Mouse (Mus musculus) kidney, adult 2 months (tissue): ENCODE measurements around the gene Npw. TPM values are rescaled to one million over a fixed set of nuclear protein-coding genes. Genes with fewer than 3 reads are reported as not detected.

Source experiments
- DNase-seq: peaks from one replicate; pipeline ENCODE4 v3.0.0; 2021
- H3K27ac ChIP-seq: fragments of 200-500 bp; 2 replicates; pipeline ENCODE4 v1.5.1; 2012; ENCODE audit warnings: low read depth, low read length, control low read depth, inconsistent platforms; ENCODE audit not compliant: insufficient read depth
- H3K27me3 ChIP-seq: fragments of 200-500 bp; replicated peaks from 2 replicates; pipeline ENCODE4 v1.6.1; 2012; ENCODE audit warnings: mild to moderate bottlenecking, moderate library complexity, low read length, inconsistent platforms; ENCODE audit not compliant: control insufficient read depth, insufficient read depth
- H3K36me3 ChIP-seq: fragments of 200-500 bp; 2 replicates; pipeline ENCODE4 v1.6.1; 2012; ENCODE audit warnings: mild to moderate bottlenecking, moderate library complexity, low read length, inconsistent platforms; ENCODE audit not compliant: control insufficient read depth, insufficient read depth
- H3K4me1 ChIP-seq: fragments of 200-500 bp; 2 replicates; pipeline ENCODE4 v1.6.1; 2011; ENCODE audit warnings: low read length; ENCODE audit not compliant: control insufficient read depth, insufficient read depth
- H3K4me3 ChIP-seq: fragments of 200-500 bp; 2 replicates; pipeline ENCODE4 v1.5.1; 2011; ENCODE audit warnings: mild to moderate bottlenecking, low read depth, low read length, control low read depth; ENCODE audit not compliant: insufficient read depth
- CTCF ChIP-seq: fragments of 200-500 bp; conservative IDR thresholded peaks from 2 replicates; pipeline ENCODE4 v1.5.1; 2011; ENCODE audit warnings: low read depth, mild to moderate bottlenecking, control low read depth, low read length, moderate library complexity, mixed read lengths; ENCODE audit not compliant: insufficient read depth, insufficient read length
- POLR2A ChIP-seq: fragments of 200-500 bp; IDR thresholded peaks from one replicate; pipeline ENCODE4 v1.6.1; 2011; ENCODE audit warnings: low read depth, low read length, control low read depth
- WGBS: fragments of 180-500 bp; shearing (Covaris S2); methylation state at CpG from one replicate; pipeline ENCODE4 v1.1.7; 2018; 5-methylcytosine and 5-hydroxymethylcytosine counted together
- polyA plus RNA-seq: library from polyadenylated mRNA; depleted of rRNA; stranded (reverse); fragments of >200 nt; gene quantifications from 2 replicates; pipeline ENCODE4 v1.2.3, GENCODE M21; 2012

The Npw gene
- polyA plus RNA-seq, 1 experiment, result not detected

DNA sequence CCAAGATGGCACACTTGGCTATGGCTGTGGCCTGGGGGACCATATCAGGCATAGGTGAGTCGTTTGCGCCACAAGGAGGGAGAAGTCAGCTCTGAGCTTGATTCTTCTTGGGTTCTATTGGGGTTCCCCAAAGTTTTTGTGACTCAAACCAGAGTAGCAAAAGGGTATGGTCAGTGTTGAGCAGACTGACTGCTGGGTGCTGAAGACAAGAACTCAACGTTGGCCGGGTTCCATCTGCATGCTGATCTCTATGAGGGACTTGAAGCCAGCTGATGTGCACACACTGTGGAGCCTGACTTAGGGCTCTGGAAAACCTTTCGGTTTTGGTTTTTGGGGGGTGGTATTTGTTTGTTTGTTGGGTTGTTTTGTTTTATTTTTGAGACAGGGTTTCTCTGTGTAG, 22.6 kb downstream of the Npw start:
- no peaks in the 10 kb centered on the region for H3K36me3 ChIP-seq
- WGBS, result 86% methylated on average over 5 of the region's 5 CpGs
- peaks cover 17% of the 10 kb centered on the region; the same call in 1 of the 2 replicates for H3K4me1 ChIP-seq
- no peak for DNase-seq
- no peak overlapping the region for H3K4me3 ChIP-seq
- peak overlapping the region; percentile 20 for H3K27ac ChIP-seq
- H3K27me3 ChIP-seq, result no peaks in the 10 kb centered on the region
- TF ChIP-seq CTCF (no peak), POLR2A (no peak)

DNA sequence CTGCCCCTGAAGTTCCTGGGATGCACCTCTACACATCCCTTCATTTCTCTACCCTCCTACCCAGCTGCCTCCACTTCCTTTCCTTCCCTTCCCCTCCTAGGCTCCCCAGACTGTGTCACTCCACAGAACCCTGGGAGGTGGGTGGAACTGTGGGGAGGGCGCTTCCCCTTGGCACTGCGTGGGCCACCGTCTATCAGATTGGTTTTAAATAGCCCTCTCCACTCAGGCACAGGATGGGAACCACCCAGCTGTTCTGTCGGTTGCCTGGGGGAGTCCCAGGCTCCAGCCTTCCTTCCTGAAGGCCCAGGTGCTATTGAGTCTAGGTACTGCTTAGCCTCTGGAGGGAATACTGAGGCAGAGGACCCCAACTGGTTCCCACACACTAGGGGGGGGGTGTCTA, 23.2 kb downstream of the Npw start:
- peak; percentile 76 for DNase-seq
- H3K27ac ChIP-seq, result peak overlapping the region; percentile 34
- peaks cover 15% of the 10 kb centered on the region; the same call in 1 of the 2 replicates for H3K4me1 ChIP-seq
- TF ChIP-seq POLR2A, result no peak
- TF ChIP-seq CTCF, result no peak
- no peaks in the 10 kb centered on the region for H3K36me3 ChIP-seq
- H3K27me3 ChIP-seq, result no peaks in the 10 kb centered on the region
- H3K4me3 ChIP-seq, result no peak overlapping the region
- 55% methylated on average over 4 of the region's 4 CpGs for WGBS

DNA sequence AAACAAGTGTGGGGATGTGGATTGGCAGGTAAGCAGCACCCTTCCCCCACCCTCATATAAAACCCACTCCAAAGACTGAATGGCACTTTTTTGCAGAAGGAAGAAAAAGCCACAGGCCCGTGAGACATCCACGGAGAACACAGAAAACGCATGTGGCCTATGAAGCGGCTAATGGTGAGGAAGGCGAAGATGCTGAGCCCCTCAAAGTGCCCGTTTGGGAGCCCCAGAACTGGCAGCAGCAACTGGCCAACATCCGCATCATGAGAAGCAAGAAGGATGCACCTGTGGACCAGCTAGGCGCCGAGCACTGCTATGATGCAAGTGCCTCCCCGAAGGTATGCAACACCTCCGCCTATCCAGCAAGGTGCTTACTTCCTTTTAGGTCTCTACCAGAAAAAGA, 24.4 kb downstream of the Npw start:
- Histone ChIP-seq H3K4me1 (peaks cover 15% of the 10 kb centered on the region; the same call in 1 of the 2 replicates), H3K36me3 (no peaks in the 10 kb centered on the region), H3K4me3 (no peak overlapping the region), H3K27me3 (no peaks in the 10 kb centered on the region), H3K27ac (peak overlapping the region; percentile 88)
- 95% methylated on average over 11 of the region's 11 CpGs for WGBS
- DNase-seq, result no peak
- TF ChIP-seq CTCF (no peak), POLR2A (no peak)

DNA sequence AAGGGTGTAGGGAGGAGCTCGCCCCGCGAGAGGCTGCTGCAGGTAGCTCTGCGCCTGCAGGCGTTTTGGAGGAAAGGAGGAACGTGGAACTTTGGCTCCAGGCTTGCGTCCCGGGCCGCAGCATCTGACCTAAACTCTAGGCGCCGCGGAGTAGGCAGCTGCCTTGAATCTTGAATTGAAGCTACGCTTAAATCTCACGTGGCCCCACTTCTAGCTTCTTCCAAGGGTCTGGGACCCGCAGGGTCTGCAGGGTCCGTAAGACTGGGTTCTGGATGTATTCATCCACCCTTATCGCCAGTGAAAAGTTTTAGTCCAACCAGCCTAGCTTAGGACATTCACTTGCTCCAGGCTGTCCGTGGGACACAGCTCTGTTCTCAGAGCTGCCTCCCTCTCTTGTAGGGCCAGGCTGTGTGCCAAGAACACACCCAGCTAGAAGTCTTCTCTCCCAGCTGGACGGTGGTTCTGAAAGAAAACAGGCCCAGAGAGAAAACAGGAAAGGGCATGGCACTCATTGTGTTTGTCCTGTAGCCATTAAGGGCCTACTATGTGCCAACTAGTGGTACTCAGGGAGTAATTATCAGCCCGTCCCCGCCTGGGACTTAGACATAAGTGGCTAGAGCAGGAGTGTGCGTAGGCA, 25.3 kb downstream of the Npw start:
- peaks cover 15% of the 10 kb centered on the region; the same call in 1 of the 2 replicates for H3K4me1 ChIP-seq
- no peak for TF ChIP-seq POLR2A
- WGBS, result 5% methylated on average over 22 of the region's 22 CpGs
- DNase-seq, result peak; percentile 79
- H3K36me3 ChIP-seq, result no peaks in the 10 kb centered on the region
- no peaks in the 10 kb centered on the region for H3K27me3 ChIP-seq
- peak overlapping the region; percentile 88 for H3K27ac ChIP-seq
- peak overlapping the region; percentile 92 for H3K4me3 ChIP-seq

DNA sequence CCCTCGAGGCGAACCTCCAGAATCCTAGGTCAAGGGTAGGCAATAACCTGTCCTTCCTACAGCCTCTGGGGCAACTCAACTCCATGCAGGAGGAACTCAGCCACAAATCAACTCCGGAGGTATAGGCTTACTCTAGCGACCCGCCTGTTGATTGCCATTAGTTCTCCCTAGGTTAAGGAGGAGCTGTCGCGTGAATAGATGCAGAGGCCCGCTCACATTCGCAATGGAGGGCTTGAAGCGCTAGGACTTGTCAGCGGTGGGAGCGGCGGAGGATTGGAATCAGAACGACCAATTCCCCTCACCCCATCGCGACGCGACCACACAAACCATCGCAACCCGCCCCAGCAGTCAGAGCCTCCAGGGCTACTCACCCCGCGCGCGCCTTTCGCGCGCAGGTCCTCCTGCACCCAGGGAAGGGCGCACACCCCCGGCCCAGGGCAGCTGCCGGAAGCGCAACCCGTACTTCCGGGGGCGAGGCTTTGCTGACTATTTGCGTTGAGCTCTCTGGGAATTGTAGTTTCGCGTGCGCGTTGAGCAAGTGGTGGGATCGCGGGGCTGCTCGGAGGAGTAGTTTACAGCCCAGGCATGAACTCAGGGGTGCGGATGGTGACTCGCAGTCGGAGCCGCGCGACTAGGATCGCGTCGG, 26.0 kb downstream of the Npw start, which contains the start of the genes Tsc2 and Nthl1:
Gene Tsc2 (minus strand): TSS at position 464 of the 646 bp plus-strand sequence.
Gene Nthl1 (plus strand): TSS at position 514 of the 646 bp plus-strand sequence.
- under 1% methylated on average over 51 of the region's 51 CpGs for WGBS
- Histone ChIP-seq H3K4me1 (peaks cover 15% of the 10 kb centered on the region; the same call in 1 of the 2 replicates), H3K36me3 (no peaks in the 10 kb centered on the region), H3K27ac (peak within 1 kb of the TSS; percentile 88), H3K4me3 (peak within 1 kb of the TSS; percentile 92), H3K27me3 (no peaks in the 10 kb centered on the region)
- TF ChIP-seq POLR2A (peak; percentile 75), CTCF (no peak)
- DNase-seq, result peak; percentile 88

DNA sequence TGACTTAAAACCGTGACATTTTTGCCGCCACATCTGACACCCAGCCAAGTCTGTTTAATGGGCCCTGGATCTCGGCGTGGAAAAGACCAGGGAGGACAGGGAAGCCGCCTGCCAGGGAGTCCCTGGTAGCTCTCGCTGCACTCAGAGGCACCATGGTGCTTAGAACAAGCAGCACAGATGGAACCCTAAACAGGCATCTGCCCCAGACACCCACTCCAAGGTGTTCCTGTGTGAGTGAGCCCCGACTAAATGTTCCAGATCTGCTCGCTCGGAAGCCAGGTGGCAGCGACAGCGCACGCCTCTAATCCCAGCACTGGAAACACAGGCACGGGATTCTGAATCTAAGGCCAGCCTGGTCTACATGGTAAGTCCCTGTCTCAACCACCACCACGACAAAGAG, 28.2 kb downstream of the Npw start:
- peaks cover 12% of the 10 kb centered on the region; the same call in 1 of the 2 replicates for H3K4me1 ChIP-seq
- H3K4me3 ChIP-seq, result no peak overlapping the region
- TF ChIP-seq CTCF (no peak), POLR2A (no peak)
- no peak for DNase-seq
- H3K27ac ChIP-seq, result no peak overlapping the region
- H3K27me3 ChIP-seq, result no peaks in the 10 kb centered on the region
- H3K36me3 ChIP-seq, result no peaks in the 10 kb centered on the region
- WGBS, result 86% methylated on average over 14 of the region's 14 CpGs

DNA sequence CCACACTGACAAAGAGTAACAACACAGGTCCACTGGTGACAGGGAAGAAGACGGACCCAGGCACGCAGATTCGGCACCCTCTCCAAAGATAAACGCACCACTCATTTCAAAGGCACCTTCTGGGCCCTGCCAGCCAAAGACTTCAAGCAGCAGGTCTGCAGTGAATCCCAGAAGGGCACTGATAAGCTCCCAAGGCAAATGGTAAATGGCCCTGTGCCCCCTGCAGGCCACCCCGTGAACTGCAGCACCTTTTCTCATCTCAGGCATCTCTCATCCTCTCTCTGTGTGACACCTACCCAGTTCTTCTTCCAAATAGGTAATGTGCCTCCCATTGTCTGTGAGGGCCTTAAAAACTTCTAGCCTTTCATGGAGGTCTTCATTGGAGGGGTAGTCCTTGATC, 29.6 kb downstream of the Npw start:
- Histone ChIP-seq H3K4me3 (no peak overlapping the region), H3K36me3 (no peaks in the 10 kb centered on the region), H3K27me3 (no peaks in the 10 kb centered on the region), H3K27ac (no peak overlapping the region), H3K4me1 (peaks cover 11% of the 10 kb centered on the region; the same call in 1 of the 2 replicates)
- DNase-seq, result peak; percentile 80
- WGBS, result 52% methylated on average over 5 of the region's 5 CpGs
- TF ChIP-seq POLR2A (no peak), CTCF (peak; percentile 89)
